Mouse (Mus musculus) inflammation-experienced regulatory T-cells, adult 6 months (primary cell): ENCODE data around the gene B020011L13Rik. TPM values are rescaled to one million over a fixed set of nuclear protein-coding genes. Genes with fewer than 3 reads are reported as not detected.
"Not testable (repeated sequence)": the region's sequence is repeated elsewhere in the genome, so short reads cannot be mapped to it uniquely, and the experiment has no call there.

Experiments
- ATAC-seq: one replicate; pipeline ENCODE4 v1.8.0; 2017
- polyA plus RNA-seq, 3 experiments: library from polyadenylated mRNA; unstranded; fragments of 100-300 nt; shearing (Covaris generic); gene quantifications; one replicate each; pipeline ENCODE4 v1.2.1; 2017

Gene B020011L13Rik
- polyA plus RNA-seq = not detected

DNA sequence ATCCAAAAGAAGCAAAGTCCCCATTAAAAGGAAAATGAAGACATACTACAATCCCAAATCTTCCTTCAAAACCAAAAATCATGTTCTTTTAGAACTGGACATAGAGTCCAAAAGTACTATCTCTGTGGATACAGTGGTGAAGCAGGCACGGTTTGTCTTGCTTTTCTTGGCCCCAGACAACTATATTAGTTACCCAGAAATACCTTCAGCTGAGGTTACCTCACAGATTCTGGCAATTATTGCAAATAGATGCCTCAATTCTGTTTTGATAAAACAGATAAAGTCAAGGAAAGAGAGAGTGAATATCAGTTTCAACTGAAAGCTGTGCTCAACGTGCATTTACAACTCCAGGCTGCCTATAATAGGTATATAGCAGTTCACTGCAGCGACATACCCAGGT is at the start of gene B020011L13Rik:
B020011L13Rik (plus strand) TSS at position 301 of the 400 bp plus-strand sequence.
- ATAC-seq = not testable (repeated sequence)

DNA sequence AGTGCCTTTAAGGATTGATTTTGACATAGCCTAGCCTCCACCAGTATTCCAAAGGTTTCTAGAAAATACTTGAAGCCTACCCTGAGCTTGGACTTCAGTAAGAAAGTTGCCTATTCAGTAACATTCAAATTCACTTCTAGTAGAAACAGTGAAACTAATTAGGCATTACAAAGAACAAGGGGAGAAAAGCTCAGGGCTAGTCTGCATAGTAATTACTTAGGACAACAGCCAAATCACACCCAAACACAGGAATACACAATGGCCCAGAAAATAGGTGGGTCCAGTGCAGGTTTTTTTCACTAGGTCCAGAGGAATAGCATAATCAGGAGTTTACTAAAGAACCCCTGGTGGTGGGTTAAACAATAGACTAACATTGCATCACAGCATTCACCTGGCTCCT is 35.3 kb downstream of the B020011L13Rik start:
- ATAC-seq = not testable (repeated sequence)

DNA sequence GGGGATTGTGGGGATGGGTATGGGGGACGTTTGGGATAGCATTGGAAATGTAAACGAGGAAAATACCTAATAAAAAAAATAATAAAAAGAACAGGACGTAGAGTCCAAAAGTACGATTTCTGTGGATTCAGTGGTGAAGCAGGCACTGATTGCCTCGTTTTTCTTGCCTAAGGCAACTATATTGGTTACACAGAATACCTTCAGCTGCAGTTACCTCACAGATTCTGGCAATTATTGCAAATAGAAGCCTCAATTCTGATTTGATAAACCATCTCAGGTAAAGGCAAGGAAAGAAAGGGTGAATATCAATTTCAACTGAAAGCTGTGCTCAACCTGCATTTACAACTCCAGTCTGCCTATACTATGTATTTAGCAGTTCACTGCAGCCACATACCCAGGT is 48.8 kb downstream of the B020011L13Rik start, which contains the start of gene Gm28360:
Gm28360 (plus strand) TSS at position 301 of the 400 bp plus-strand sequence.
- ATAC-seq = not testable (repeated sequence)

DNA sequence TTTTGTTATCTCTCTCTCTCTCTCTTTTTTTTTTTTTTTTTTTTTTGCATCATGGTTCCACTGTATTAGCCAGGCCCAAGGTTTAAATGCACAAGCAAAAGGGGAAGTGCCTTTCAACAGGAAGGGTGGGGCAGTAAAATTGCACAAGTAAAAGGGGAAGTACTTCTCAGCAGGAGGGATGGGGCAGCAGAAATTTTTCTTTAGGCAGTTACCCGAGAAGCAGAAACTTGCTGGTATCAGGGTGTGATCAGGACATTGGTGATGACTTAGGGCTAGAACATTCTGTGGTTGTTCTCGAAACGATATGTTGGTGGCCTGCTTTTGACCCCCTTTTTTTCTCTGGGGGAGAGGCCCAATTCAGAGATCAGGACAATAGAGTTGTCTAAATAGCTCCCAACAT is 70.8 kb downstream of the B020011L13Rik start:
- not testable (repeated sequence) for ATAC-seq

Other genes with a start within 250 kb of the B020011L13Rik start
- not detected for gene Gm28363, start 84.0 kb upstream of the B020011L13Rik start, polyA plus RNA-seq
- not detected for gene Gm28360, start 48.9 kb downstream of the B020011L13Rik start, polyA plus RNA-seq
- not detected for gene Gm28168, start 146.9 kb downstream of the B020011L13Rik start, polyA plus RNA-seq
- not detected for gene Gm7145, start 184.8 kb downstream of the B020011L13Rik start, polyA plus RNA-seq